Mouse (Mus musculus) hindbrain, embryonic 14.5 days (tissue): ENCODE data around the gene Paqr9. TPM values are rescaled to one million over a fixed set of nuclear protein-coding genes. Genes with fewer than 3 reads are reported as not detected.
"Not testable (repeated sequence)": the region's sequence is repeated elsewhere in the genome, so short reads cannot be mapped to it uniquely, and the experiment has no call there.

ENCODE experiments used
- ATAC-seq: fragments of 200-750 bp; cut with Nextera tagmentation; 2 replicates; pipeline ENCODE4 v1.8.0; 2017; ENCODE audit warnings: moderate number of reproducible peaks, mild to moderate bottlenecking, moderate TSS enrichment, moderate library complexity; ENCODE audit not compliant: low FRiP score
- DNase-seq: peaks from one replicate; pipeline ENCODE4 v3.0.0-alpha.2; 2015; ENCODE audit warnings: low spot score
- H3K27ac ChIP-seq: fragments of 300-500 bp; sonication (generic); 2 replicates; pipeline ENCODE4 v1.5.1; 2014; ENCODE audit warnings: mild to moderate bottlenecking, moderate library complexity
- H3K27me3 ChIP-seq: fragments of 300-500 bp; sonication (generic); 2 replicates; pipeline ENCODE4 v1.6.1; 2014; ENCODE audit warnings: mild to moderate bottlenecking, low read length, mixed read lengths; ENCODE audit not compliant: control insufficient read depth, insufficient read depth
- H3K36me3 ChIP-seq: fragments of 300-500 bp; sonication (generic); replicated peaks from 2 replicates; pipeline ENCODE4 v1.6.1; 2014; ENCODE audit not compliant: control insufficient read depth, insufficient read depth
- H3K4me1 ChIP-seq: fragments of 300-500 bp; sonication (generic); replicated peaks from 2 replicates; pipeline ENCODE4 v1.6.1; 2014; ENCODE audit warnings: antibody characterized with exemption, low read length, mixed read lengths; ENCODE audit not compliant: control insufficient read depth, insufficient read depth
- H3K4me2 ChIP-seq: fragments of 300-500 bp; sonication (generic); replicated peaks from 2 replicates; pipeline ENCODE4 v1.6.1; 2014; ENCODE audit warnings: mild to moderate bottlenecking, moderate library complexity
- H3K4me3 ChIP-seq: fragments of 300-500 bp; sonication (generic); replicated peaks from 2 replicates; pipeline ENCODE4 v1.5.1; 2014; ENCODE audit warnings: mild to moderate bottlenecking, low read length
- H3K9ac ChIP-seq: fragments of 300-500 bp; sonication (generic); 2 replicates; pipeline ENCODE4 v1.6.1; 2014
- H3K9me3 ChIP-seq: fragments of 300-500 bp; sonication (generic); 2 replicates; pipeline ENCODE4 v1.6.1; 2016; ENCODE audit warnings: low read length; ENCODE audit not compliant: control insufficient read depth
- WGBS: fragments of 180-500 bp; shearing (Covaris S2); extraction: QIAGEN DNeasy Blood & Tissue Kit; methylation state at CpG from one replicate; pipeline ENCODE4 v1.1.7; 2014; 5-methylcytosine and 5-hydroxymethylcytosine counted together
- polyA plus RNA-seq: library from polyadenylated mRNA; unstranded; fragments of >200 nt; fragmentation: Nextera tagmentation; extraction: Ambion mirVana; gene quantifications from 2 replicates; pipeline ENCODE4 v1.2.1, GENCODE M21; 2014

Gene Paqr9
- polyA plus RNA-seq, result 8.6 and 8.7 TPM in 2 replicates

- peaks cover 31% of the 10 kb centered on the region for H3K4me1 ChIP-seq
- peaks cover 43% of the 10 kb centered on the region for H3K27me3 ChIP-seq
- H3K27ac ChIP-seq, result peak within 1 kb of the TSS; percentile 79
- peak within 1 kb of the TSS; percentile 81 for H3K9ac ChIP-seq
- H3K9me3 ChIP-seq, result no peaks in the 10 kb centered on the region
- H3K4me2 ChIP-seq, result peak within 1 kb of the TSS; percentile 84
- no peaks in the 10 kb centered on the region for H3K36me3 ChIP-seq
- H3K4me3 ChIP-seq, result peak within 1 kb of the TSS; percentile 71
- under 1% methylated on average over 68 of the region's 118 CpGs for WGBS
- peak; percentile 66 for DNase-seq
- ATAC-seq, result peak; percentile 70
Observed at GRCm38 (mm10) chr9:95559059-95559935, at the start of gene Paqr9. Paqr9 (plus strand) TSS chr9:95559657.

DNA sequence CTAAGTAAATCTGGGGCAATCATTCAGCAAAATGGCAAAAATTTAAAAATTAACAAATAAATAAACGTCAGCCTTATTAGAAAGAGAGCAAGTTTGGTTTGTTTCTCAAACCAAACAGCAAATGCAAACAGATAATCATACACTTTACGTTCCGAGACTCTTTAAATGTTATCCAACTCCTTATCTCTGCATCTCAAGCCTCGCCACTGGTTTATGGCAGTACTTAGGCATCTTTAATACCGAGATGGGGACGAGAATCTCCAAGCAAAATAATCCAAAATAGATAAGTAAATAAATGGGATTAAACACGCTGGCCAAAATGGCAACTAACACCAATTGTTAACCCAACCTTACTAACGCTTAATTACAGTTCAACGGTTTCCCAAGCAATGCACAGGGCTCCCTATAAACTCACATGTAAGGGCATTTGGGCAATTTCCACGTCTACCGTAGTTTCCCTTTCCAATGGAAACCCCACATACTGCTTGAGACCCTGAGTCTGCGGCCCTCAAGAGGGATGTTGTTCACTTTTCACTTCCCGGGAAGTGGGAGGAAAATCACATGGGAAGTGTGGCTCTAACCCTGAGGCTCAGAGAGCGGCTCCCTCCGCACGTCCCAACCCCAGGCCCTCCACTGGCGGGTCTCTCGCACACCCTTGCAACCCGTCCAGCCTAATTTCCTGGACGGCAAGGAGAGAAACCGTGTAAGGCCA, 48.6 kb upstream of the Paqr9 start:
- Histone ChIP-seq H3K27me3 (no peaks in the 10 kb centered on the region), H3K4me3 (peak overlapping the region; percentile 77), H3K9me3 (no peaks in the 10 kb centered on the region), H3K9ac (peak overlapping the region; percentile 85), H3K4me1 (peaks cover 15% of the 10 kb centered on the region), H3K4me2 (peak overlapping the region; percentile 82), H3K36me3 (no peaks in the 10 kb centered on the region), H3K27ac (peak overlapping the region; percentile 87; the same call in 1 of the 2 replicates)
- ATAC-seq, result peak; percentile 15; the same call in 1 of the 2 replicates
- 10% methylated on average over 21 of the region's 21 CpGs for WGBS
- DNase-seq, result no peak

- H3K4me3 ChIP-seq, result peak within 1 kb of the TSS; percentile 77
- H3K36me3 ChIP-seq, result no peaks in the 10 kb centered on the region
- no peaks in the 10 kb centered on the region for H3K27me3 ChIP-seq
- peak within 1 kb of the TSS; percentile 85 for H3K9ac ChIP-seq
- H3K4me2 ChIP-seq, result peak within 1 kb of the TSS; percentile 91
- ATAC-seq, result peak; percentile 96
- DNase-seq, result peak; percentile 98
- H3K4me1 ChIP-seq, result peaks cover 15% of the 10 kb centered on the region
- under 1% methylated on average over 74 of the region's 74 CpGs for WGBS
- H3K9me3 ChIP-seq, result no peaks in the 10 kb centered on the region
- H3K27ac ChIP-seq, result peak within 1 kb of the TSS; percentile 92
Observed at GRCm38 (mm10) chr9:95511472-95512330, 47.8 kb upstream of the Paqr9 start, which contains the start of gene U2surp. U2surp (minus strand) TSS chr9:95511996.

DNA sequence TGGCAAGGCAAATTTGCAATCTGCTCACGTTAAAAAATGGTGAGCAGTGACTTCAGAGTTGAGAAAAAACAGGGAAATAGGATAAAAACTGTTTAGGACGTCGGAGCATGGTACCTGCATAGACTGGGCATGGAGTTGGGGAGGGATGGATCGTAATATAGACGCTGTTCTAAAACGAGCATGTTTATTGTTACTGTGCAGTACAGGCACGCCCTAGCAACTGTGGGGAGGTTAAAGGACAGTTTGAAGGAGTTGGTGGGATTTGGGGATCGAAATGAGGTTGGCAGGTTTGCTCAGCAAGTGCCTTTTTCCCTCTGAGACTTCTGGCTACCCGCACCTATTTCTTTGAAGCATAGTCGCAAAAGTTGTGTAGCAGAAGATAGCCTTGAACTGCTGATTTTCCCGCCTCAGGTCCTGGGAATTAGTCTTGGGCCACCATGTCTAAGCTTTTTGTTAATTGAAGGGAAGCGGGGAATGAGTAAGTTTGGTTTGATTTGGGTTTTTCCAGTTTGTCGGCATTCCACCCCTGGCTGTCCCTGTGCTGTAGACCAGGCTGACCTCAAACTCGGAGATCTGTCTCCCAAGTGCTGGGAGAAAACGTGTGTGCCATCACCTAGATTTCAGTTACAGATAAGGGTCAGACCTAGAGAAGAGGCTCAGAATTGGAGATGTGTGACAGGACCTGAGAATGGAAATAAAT, 47.0 kb upstream of the Paqr9 start:
- WGBS, result 27% methylated on average over 15 of the region's 15 CpGs

DNA sequence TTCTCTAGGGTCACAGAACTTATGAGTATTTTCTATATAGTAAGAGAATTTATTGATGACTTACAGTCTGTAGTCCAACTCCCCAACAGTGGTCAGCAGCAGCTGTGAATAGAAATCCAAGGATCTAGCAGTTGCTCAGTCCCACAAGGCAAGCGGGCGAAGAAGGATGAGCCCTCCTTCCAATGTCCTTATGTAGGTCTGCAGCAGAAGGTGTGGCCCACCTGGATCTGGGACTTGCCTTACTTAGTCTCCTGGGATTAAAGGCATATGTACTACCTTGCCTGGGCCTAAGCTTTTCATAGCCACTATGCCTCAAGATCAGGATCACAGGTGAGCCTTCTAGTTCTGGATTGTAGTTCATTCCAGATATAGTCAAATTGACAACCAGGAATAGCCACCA, 45.7 kb upstream of the Paqr9 start:
- Histone ChIP-seq H3K9me3 (no peaks in the 10 kb centered on the region), H3K36me3 (no peaks in the 10 kb centered on the region), H3K9ac (no peak overlapping the region), H3K27me3 (no peaks in the 10 kb centered on the region), H3K4me1 (peaks cover 15% of the 10 kb centered on the region), H3K4me3 (no peak overlapping the region), H3K4me2 (no peak overlapping the region), H3K27ac (no peak overlapping the region)
- DNase-seq, result no peak
- ATAC-seq, result no peak
- 95% methylated on average over 2 of the region's 2 CpGs for WGBS

More for the DNA sequence above, 47.0 kb upstream of the Paqr9 start:
- Histone ChIP-seq H3K4me1 (peaks cover 15% of the 10 kb centered on the region), H3K9me3 (no peaks in the 10 kb centered on the region), H3K4me2 (peak overlapping the region; percentile 91), H3K27ac (peak overlapping the region; percentile 92), H3K36me3 (no peaks in the 10 kb centered on the region), H3K4me3 (peak overlapping the region; percentile 77), H3K9ac (peak overlapping the region; percentile 70), H3K27me3 (no peaks in the 10 kb centered on the region)
- DNase-seq, result no peak
- peak; percentile 60 for ATAC-seq

DNA sequence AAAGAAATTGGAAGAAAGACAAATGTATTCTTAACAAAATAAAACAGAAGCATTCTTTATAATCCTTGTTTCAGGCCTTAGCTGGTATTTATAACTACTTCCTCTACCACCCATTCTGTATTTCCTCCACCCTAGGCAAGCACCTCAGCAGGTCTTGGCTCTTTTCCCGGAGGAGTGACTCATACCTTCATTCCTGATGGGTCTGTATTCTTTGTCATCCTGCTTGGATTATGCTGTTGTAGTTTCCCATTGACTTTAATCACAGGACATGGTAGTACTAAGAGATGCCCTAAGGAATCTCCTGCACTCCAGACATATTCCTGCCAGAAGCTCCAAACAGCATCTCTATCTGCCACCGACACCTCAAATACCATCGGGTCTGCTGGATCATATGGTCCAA, 45.1 kb upstream of the Paqr9 start:
- H3K4me2 ChIP-seq, DNase-seq, H3K4me3 ChIP-seq, H3K9me3 ChIP-seq, ATAC-seq, H3K36me3 ChIP-seq, H3K9ac ChIP-seq, H3K27ac ChIP-seq, H3K27me3 ChIP-seq: not testable (repeated sequence)
- peaks cover 15% of the 10 kb centered on the region for H3K4me1 ChIP-seq
- 93% methylated on average over 3 of the region's 3 CpGs for WGBS

DNA sequence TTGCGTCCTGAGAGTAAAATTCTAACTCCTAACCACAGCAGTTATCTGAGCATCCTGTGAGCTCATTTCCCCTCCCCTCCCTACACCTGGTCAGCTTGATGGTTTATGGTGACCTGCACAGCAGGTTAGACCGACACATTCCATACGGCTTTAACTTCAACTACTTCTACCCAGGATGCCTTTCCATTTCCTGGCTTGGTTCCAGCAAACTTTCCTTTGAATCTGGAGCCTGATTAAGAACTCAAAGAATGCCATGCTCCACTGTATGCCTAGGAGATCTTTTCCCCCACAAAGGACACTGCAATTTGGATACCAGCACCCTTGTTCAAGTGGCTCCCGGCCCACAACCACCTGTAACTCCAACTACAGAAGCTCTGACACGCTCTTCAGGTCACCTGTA, 38.9 kb upstream of the Paqr9 start:
- no peak for DNase-seq
- Histone ChIP-seq H3K4me3 (no peak overlapping the region), H3K4me1 (no peaks in the 10 kb centered on the region), H3K27me3 (no peaks in the 10 kb centered on the region), H3K36me3 (no peaks in the 10 kb centered on the region), H3K9ac (no peak overlapping the region), H3K9me3 (no peaks in the 10 kb centered on the region), H3K27ac (no peak overlapping the region), H3K4me2 (no peak overlapping the region)
- WGBS, result 94% methylated on average over 5 of the region's 5 CpGs
- ATAC-seq, result no peak

DNA sequence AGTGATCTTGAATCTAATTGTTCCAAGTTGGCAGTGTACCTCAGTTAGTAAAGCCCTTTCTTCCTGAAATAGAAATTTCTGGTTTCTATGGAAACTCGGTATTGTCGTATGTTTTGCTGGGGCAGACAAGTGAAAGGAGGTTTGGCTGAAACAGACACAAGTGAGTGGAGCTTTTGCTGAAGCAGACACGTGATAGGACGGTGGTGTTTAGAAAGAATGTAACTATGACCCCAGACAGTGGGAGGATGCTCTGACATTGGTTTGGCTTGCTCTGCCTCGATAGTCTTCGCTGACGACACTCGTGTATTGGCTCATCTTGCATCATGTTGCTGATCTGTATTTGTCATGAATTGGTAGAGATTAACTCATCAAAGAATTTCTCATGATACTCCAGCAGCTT, 38.4 kb upstream of the Paqr9 start:
- no peak for ATAC-seq
- no peaks in the 10 kb centered on the region for H3K9me3 ChIP-seq
- no peak overlapping the region for H3K9ac ChIP-seq
- H3K36me3 ChIP-seq, result no peaks in the 10 kb centered on the region
- no peaks in the 10 kb centered on the region for H3K27me3 ChIP-seq
- H3K27ac ChIP-seq, result no peak overlapping the region
- no peak overlapping the region for H3K4me2 ChIP-seq
- no peaks in the 10 kb centered on the region for H3K4me1 ChIP-seq
- H3K4me3 ChIP-seq, result no peak overlapping the region
- DNase-seq, result no peak
- WGBS, result 87% methylated on average over 8 of the region's 8 CpGs
